Mouse (Mus musculus) lung, adult 2 months (tissue): ENCODE data around the gene Olfr1414. TPM values are rescaled to one million over a fixed set of nuclear protein-coding genes. Genes with fewer than 3 reads are reported as not detected.

ENCODE experiments used
- DNase-seq: peaks from one replicate; pipeline ENCODE4 v3.0.0; 2022
- H3K4me1 ChIP-seq: fragments of 200-500 bp; 2 replicates; pipeline ENCODE4 v1.6.1; 2011; ENCODE audit warnings: low read length; ENCODE audit not compliant: control insufficient read depth, insufficient read depth
- H3K4me3 ChIP-seq: fragments of 200-500 bp; replicated peaks from 2 replicates; pipeline ENCODE3; 2011; ENCODE audit warnings: low read depth, mild to moderate bottlenecking, control low read depth, low read length; ENCODE audit errors: extremely low read depth
- CTCF ChIP-seq: fragments of 200-500 bp; IDR thresholded peaks from 2 replicates; pipeline ENCODE4 v1.5.1; 2011; ENCODE audit warnings: mild to moderate bottlenecking, low read length, control low read depth; ENCODE audit not compliant: insufficient read depth
- POLR2A ChIP-seq: fragments of 200-500 bp; IDR thresholded peaks from 2 replicates; pipeline ENCODE4 v1.6.1; 2011; ENCODE audit warnings: low read depth, mild to moderate bottlenecking, control low read depth, low read length, borderline replicate concordance; ENCODE audit errors: extremely low read depth
- WGBS: fragments of 180-500 bp; shearing (Covaris S2); methylation state at CpG from one replicate; pipeline ENCODE4 v1.1.7; 2018; 5-methylcytosine and 5-hydroxymethylcytosine counted together
- polyA plus RNA-seq: library from polyadenylated mRNA; depleted of rRNA; stranded (reverse); fragments of >200 nt; gene quantifications from 2 replicates; pipeline ENCODE4 v1.2.3, GENCODE M21; 2012; rRNA removed

Olfr1414 gene
- polyA plus RNA-seq, 1 experiment = not detected

GRCm38 (mm10) chr1:92485013-92485412, 33.4 kb downstream of the Olfr1414 start, which contains the start of gene Olfr1416:
Gene Olfr1416, minus strand, starts transcription at chr1:92485113.
- no peaks in the 10 kb centered on the region for H3K4me1 ChIP-seq
- TF ChIP-seq POLR2A (no peak), CTCF (no peak)
- H3K4me3 ChIP-seq = no peak within 1 kb of the TSS
- DNase-seq = no peak

- 3% methylated on average over 10 of the region's 10 CpGs for WGBS
- DNase-seq = no peak
- peaks cover 7% of the 10 kb centered on the region for H3K4me1 ChIP-seq
- TF ChIP-seq POLR2A = no peak
- TF ChIP-seq CTCF = no peak
- H3K4me3 ChIP-seq = peak overlapping the region; percentile 84
Measured at GRCm38 (mm10) chr1:92474066-92474578, 44.3 kb downstream of the Olfr1414 start.

GRCm38 (mm10) chr1:92473165-92474041, 45.1 kb downstream of the Olfr1414 start, which contains the start of gene Ndufa10:
Gene Ndufa10, minus strand, starts transcription at chr1:92473860.
- peak within 1 kb of the TSS; percentile 84 for H3K4me3 ChIP-seq
- peak; percentile 95 for DNase-seq
- WGBS = under 1% methylated on average over 67 of the region's 67 CpGs
- TF ChIP-seq POLR2A (peak; percentile 81; the same call in 1 of the 2 replicates), CTCF (no peak)
- peaks cover 7% of the 10 kb centered on the region for H3K4me1 ChIP-seq

DNA sequence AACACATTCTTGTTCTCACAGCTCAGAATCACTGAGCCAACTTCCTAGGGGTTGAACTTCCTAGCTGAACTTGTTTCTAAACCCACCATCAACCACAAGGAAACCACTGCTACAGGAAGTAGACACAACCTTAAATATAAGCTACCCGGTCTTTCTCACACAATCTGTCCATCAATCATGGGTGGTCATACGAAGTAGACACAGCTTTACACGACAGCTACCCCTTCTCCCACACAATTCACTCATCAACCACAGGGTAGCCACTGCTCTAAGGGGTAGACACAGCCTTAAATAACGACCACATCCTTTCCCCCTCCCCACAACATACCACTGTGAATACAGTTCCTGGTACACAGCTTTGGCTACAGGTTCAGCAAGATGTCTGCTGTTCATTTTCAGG, 49.6 kb downstream of the Olfr1414 start:
- 59% methylated on average over 4 of the region's 4 CpGs for WGBS
- DNase-seq = no peak

GRCm38 (mm10) chr1:92458416-92458815, 60.0 kb downstream of the Olfr1414 start:
- no peaks in the 10 kb centered on the region for H3K4me1 ChIP-seq
- WGBS = 95% methylated on average over 6 of the region's 6 CpGs
- H3K4me3 ChIP-seq = no peak overlapping the region
- DNase-seq = no peak
- TF ChIP-seq CTCF (no peak), POLR2A (no peak)

More for the DNA sequence above, 49.6 kb downstream of the Olfr1414 start:
- TF ChIP-seq POLR2A (no peak), CTCF (no peak)
- Histone ChIP-seq H3K4me3 (no peak overlapping the region), H3K4me1 (peaks cover 4% of the 10 kb centered on the region)

- Histone ChIP-seq H3K4me3 (no peak overlapping the region), H3K4me1 (no peaks in the 10 kb centered on the region)
- TF ChIP-seq CTCF = no peak
- no peak for DNase-seq
Measured at GRCm38 (mm10) chr1:92457758-92458157, 60.7 kb downstream of the Olfr1414 start.

Other genes starting within 250 kb of the Olfr1414 start
- gene Ndufa10, start 44.8 kb downstream of the Olfr1414 start, polyA plus RNA-seq = 38.8 and 58.4 TPM in 2 replicates
- gene Olfr1416, start 33.5 kb downstream of the Olfr1414 start, polyA plus RNA-seq = not detected in 2 replicates
- not detected in 2 replicates for gene Olfr1415, start 22.6 kb downstream of the Olfr1414 start, polyA plus RNA-seq
- gene Olfr1413, start 52.7 kb upstream of the Olfr1414 start, polyA plus RNA-seq = not detected in 2 replicates
- gene Olfr1412, start 67.1 kb upstream of the Olfr1414 start, polyA plus RNA-seq = not detected in 2 replicates
- not detected in 2 replicates for gene Olfr1411, start 75.8 kb upstream of the Olfr1414 start, polyA plus RNA-seq
- not detected in 2 replicates for gene Olfr1410, start 87.1 kb upstream of the Olfr1414 start, polyA plus RNA-seq
- not detected in 2 replicates for gene Olfr12, start 99.1 kb upstream of the Olfr1414 start, polyA plus RNA-seq
- gene Cops9, start 123.3 kb upstream of the Olfr1414 start, polyA plus RNA-seq = 73.6 and 107 TPM in 2 replicates
- 0.18 TPM in 1 of 2 replicates, not detected in the other for gene Otos, start 130.2 kb upstream of the Olfr1414 start, polyA plus RNA-seq